In genomic region chr6:47271576-47271975, GRCm38 (mm10) we compare ENCODE assay signal across 8 mouse cellular contexts.
"Had no signal": no experiment of that assay in that cellular context is flagged by ENCODE, and none has a peak within 500 bp of the region (broad histone marks: within the 10 kb centered on the region; RNA-seq: fewer than 3 reads in every experiment).

No protein-coding gene starts in this region.

- DNase-seq: kidney, adult 8-10 months; kidney, postnatal 25 days; layer of hippocampus, adult 9-11 months; layer of hippocampus, postnatal 36 days; liver; lung, adult 18-20 months; right cerebral cortex, postnatal 25 days; thymus, postnatal 25 days had no signal
